Mouse (Mus musculus) lung, postnatal 10 days (tissue): ENCODE data around the gene Slc25a44.

ENCODE experiments used
- DNase-seq: peaks from one replicate; pipeline ENCODE4 v3.0.0; 2021

Slc25a44 gene

GRCm38 (mm10) chr3:88424605-88425329 lies at the start of gene Slc25a44:
Slc25a44 (minus strand) TSS chr3:88425139.
- peak; percentile 99 for DNase-seq

- no peak for DNase-seq
Observed at GRCm38 (mm10) chr3:88473571-88473970, 48.6 kb upstream of the Slc25a44 start.

GRCm38 (mm10) chr3:88473020-88473419 lies 48.1 kb upstream of the Slc25a44 start:
- peak; percentile 57 for DNase-seq

GRCm38 (mm10) chr3:88470943-88471479 lies 46.1 kb upstream of the Slc25a44 start:
- DNase-seq = no peak

- no peak for DNase-seq
Observed at GRCm38 (mm10) chr3:88469466-88469865, 44.5 kb upstream of the Slc25a44 start.

- peak; percentile 93 for DNase-seq
Observed at GRCm38 (mm10) chr3:88467116-88467824, 42.3 kb upstream of the Slc25a44 start.

GRCm38 (mm10) chr3:88465127-88465526 lies 40.2 kb upstream of the Slc25a44 start:
- no peak for DNase-seq

- DNase-seq = no peak
Observed at GRCm38 (mm10) chr3:88464425-88464824, 39.5 kb upstream of the Slc25a44 start.

GRCm38 (mm10) chr3:88460983-88461696 lies 36.2 kb upstream of the Slc25a44 start, which contains the start of gene Sema4a:
Sema4a (minus strand) TSS chr3:88461182.
- DNase-seq = peak; percentile 71

GRCm38 (mm10) chr3:88460029-88460428 lies 35.1 kb upstream of the Slc25a44 start:
- DNase-seq = no peak

- DNase-seq = no peak
Observed at GRCm38 (mm10) chr3:88458778-88459219, 33.9 kb upstream of the Slc25a44 start.

- no peak for DNase-seq
Observed at GRCm38 (mm10) chr3:88456746-88457532, 32.0 kb upstream of the Slc25a44 start.

GRCm38 (mm10) chr3:88456313-88456712 lies 31.4 kb upstream of the Slc25a44 start:
- no peak for DNase-seq

GRCm38 (mm10) chr3:88455588-88456264 lies 30.8 kb upstream of the Slc25a44 start:
- DNase-seq = peak; percentile 74

GRCm38 (mm10) chr3:88454762-88455587 lies 30.0 kb upstream of the Slc25a44 start:
- no peak for DNase-seq

GRCm38 (mm10) chr3:88453986-88454385 lies 29.0 kb upstream of the Slc25a44 start:
- no peak for DNase-seq

- DNase-seq = no peak
Observed at GRCm38 (mm10) chr3:88453369-88453768, 28.4 kb upstream of the Slc25a44 start.

- no peak for DNase-seq
Observed at GRCm38 (mm10) chr3:88452716-88453115, 27.8 kb upstream of the Slc25a44 start.

GRCm38 (mm10) chr3:88452246-88452645 lies 27.3 kb upstream of the Slc25a44 start:
- DNase-seq = no peak

GRCm38 (mm10) chr3:88450379-88451131 lies 25.6 kb upstream of the Slc25a44 start:
- no peak for DNase-seq
